Mouse (Mus musculus) ES-E14 (cell line): ENCODE measurements around the gene Bag3.

Source experiments
- CHD2 ChIP-seq: IDR thresholded peaks from 2 replicates; pipeline ENCODE4 v1.6.1; 2014; ENCODE audit warnings: mild to moderate bottlenecking, low read depth, low read length, inconsistent platforms
- HCFC1 ChIP-seq: IDR thresholded peaks from 2 replicates; pipeline ENCODE4 v1.6.1; 2012; ENCODE audit warnings: low read length, inconsistent platforms, borderline replicate concordance; ENCODE audit not compliant: insufficient read depth

GRCm38 (mm10) chr7:128524641-128525040 is 1.2 kb downstream of the Bag3 start:
- TF ChIP-seq CHD2 (no peak), HCFC1 (no peak)
